Mouse (Mus musculus) C2C12 (cell line): ENCODE results near the gene Ddx25.

ENCODE experiments used
- CTCF ChIP-seq: IDR thresholded peaks from one replicate; pipeline ENCODE4 v1.5.1; 2011; ENCODE audit not compliant: control insufficient read depth, insufficient read depth, insufficient read length
- FOSL1 ChIP-seq: IDR thresholded peaks from one replicate; pipeline ENCODE4 v1.8.0; 2011; ENCODE audit warnings: mild to moderate bottlenecking, low read length; ENCODE audit not compliant: poor library complexity, insufficient read depth, severe bottlenecking
- MAX ChIP-seq: IDR thresholded peaks from one replicate; pipeline ENCODE4 v1.6.1; 2011; ENCODE audit warnings: mild to moderate bottlenecking, control low read depth
- MYOG ChIP-seq: IDR thresholded peaks from one replicate; pipeline ENCODE4 v1.6.1; 2011; ENCODE audit not compliant: control insufficient read depth, insufficient read length; ENCODE audit errors: extremely low read depth
- USF1 ChIP-seq: IDR thresholded peaks from one replicate; pipeline ENCODE4 v1.6.1; 2011; ENCODE audit warnings: low read depth, mild to moderate bottlenecking, control low read depth, moderate library complexity

DNA sequence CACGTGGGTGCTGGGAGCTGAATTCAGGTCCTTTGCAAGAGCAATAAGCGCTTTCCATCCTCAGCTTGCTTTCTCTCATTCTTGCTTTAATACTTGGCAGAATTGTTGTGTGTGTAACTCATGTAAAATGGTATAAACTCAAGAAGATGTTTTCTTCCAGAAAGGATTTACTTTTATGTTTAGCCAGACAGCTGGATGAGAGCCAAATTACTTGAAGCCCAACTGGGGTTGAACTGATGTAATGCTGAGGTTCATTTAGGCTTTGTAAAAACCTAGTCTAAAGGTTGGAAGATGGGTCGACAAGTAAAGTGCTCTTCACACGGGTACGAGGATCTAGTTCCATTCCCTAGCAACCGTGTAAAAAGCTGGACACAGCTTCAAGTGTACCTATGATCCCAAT lies 58.4 kb downstream of the Ddx25 start:
- TF ChIP-seq MAX, result no peak
- no peak for TF ChIP-seq CTCF
- no peak for TF ChIP-seq USF1
- TF ChIP-seq MYOG, result no peak
- no peak for TF ChIP-seq FOSL1
